Mouse (Mus musculus): ENCODE measurements around the gene Ovch2.

DNA sequence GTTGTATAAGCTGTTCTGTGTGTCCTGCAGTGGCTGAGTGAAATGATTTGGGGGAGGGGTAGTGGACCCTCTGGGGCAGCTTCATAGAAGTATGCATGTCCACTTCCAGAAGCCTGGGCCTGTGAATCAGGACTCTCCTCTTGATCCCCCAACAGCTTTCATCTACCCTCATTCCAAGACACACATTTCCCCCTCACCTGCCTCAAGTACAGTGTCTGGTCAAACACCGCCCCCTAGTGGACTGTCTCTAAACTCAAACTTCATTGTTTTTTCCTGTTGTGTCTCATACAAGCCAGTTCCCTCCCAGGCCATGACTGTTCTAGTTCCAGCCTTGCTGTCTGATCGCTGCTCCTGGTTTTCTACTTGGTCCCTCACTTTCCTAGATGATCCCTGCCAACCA is 53.1 kb downstream of the Ovch2 start:
- no peak for TF ChIP-seq POLR2A (IDR thresholded peaks at IDR 0.05; ENCODE audit: insufficient read length, low read depth)
- no peak for TF ChIP-seq E2F4 (IDR thresholded peaks at IDR 0.05; ENCODE audit: insufficient read depth)
- TF ChIP-seq POLR2AphosphoS2 (IDR thresholded peaks at IDR 0.05; ENCODE audit: insufficient read length, low read depth) = no peak
- TF ChIP-seq USF1 (IDR thresholded peaks at IDR 0.05; ENCODE audit: low read depth) = no peak
- no peak for TF ChIP-seq MYOG (IDR thresholded peaks at IDR 0.05; ENCODE audit: control insufficient read depth in 1 of 3, insufficient read depth in 1 of 3, insufficient read length in 2 of 3, low read depth in 2 of 3)
- no peak for TF ChIP-seq MYOD1 (IDR thresholded peaks at IDR 0.05; ENCODE audit: control insufficient read depth in 1 of 3, insufficient read length in 2 of 3, low read depth in 2 of 3)
- TF ChIP-seq TCF3 (IDR thresholded peaks at IDR 0.05; ENCODE audit: insufficient read length, low read depth) = no peak
- TF ChIP-seq MAX (IDR thresholded peaks at IDR 0.05; ENCODE audit: low read depth) = no peak
- TF ChIP-seq SRF (IDR thresholded peaks at IDR 0.05; ENCODE audit: control insufficient read depth, insufficient read length, low read depth) = no peak
- TF ChIP-seq TCF12 (IDR thresholded peaks at IDR 0.05; ENCODE audit: insufficient read depth, poor library complexity, severe bottlenecking) = no peak

Measured in myocyte (in vitro differentiated cells).